Mouse (Mus musculus): ENCODE data around the gene Chchd6.

- TF ChIP-seq CTCF (IDR thresholded peaks at IDR 0.05; ENCODE audit: borderline replicate concordance, control insufficient read depth, extremely low read depth, insufficient read depth, low read length, poor library complexity) (no peak), POLR2A (IDR thresholded peaks at IDR 0.05; ENCODE audit: control insufficient read depth, extremely low read depth, insufficient read depth, low read length, poor library complexity) (no peak)
Measured at GRCm38 (mm10) chr6:89508263-89508662, 87.2 kb downstream of the Chchd6 start.
